Mouse (Mus musculus) myocyte (in vitro differentiated cells): ENCODE data around the gene F13a1. TPM values are rescaled to one million over a fixed set of nuclear protein-coding genes. Genes with fewer than 3 reads are reported as not detected.

Source experiments
- H3K27me3 ChIP-seq: one replicate; pipeline ENCODE4 v1.6.1; 2011; ENCODE audit not compliant: control insufficient read depth, insufficient read depth, insufficient read length
- H3K36me3 ChIP-seq: one replicate; pipeline ENCODE4 v1.6.1; 2011; ENCODE audit not compliant: control insufficient read depth, insufficient read depth
- H3K4me2 ChIP-seq: one replicate; pipeline ENCODE4 v1.6.1; 2011; ENCODE audit warnings: low read depth, control low read depth
- H3K4me3 ChIP-seq: one replicate; pipeline ENCODE4 v1.5.1; 2011; ENCODE audit warnings: mild to moderate bottlenecking, control low read depth, moderate library complexity
- H3K79me2 ChIP-seq: one replicate; pipeline ENCODE4 v1.6.1; 2011; ENCODE audit not compliant: control insufficient read depth, insufficient read depth
- H3ac ChIP-seq: one replicate; pipeline ENCODE4 v1.6.1; 2011; ENCODE audit not compliant: control insufficient read depth, insufficient read length
- CEBPB ChIP-seq: IDR thresholded peaks from 2 replicates; pipeline ENCODE4 v1.6.1; 2011; ENCODE audit warnings: mild to moderate bottlenecking, moderate library complexity; ENCODE audit not compliant: poor library complexity, insufficient read depth, severe bottlenecking
- E2F4 ChIP-seq: IDR thresholded peaks from one replicate; pipeline ENCODE4 v1.6.1; 2011; ENCODE audit warnings: mild to moderate bottlenecking, control low read depth, moderate library complexity; ENCODE audit not compliant: insufficient read depth
- MAX ChIP-seq: IDR thresholded peaks from one replicate; pipeline ENCODE4 v1.6.1; 2011; ENCODE audit warnings: low read depth, mild to moderate bottlenecking, control low read depth
- MYOD1 ChIP-seq, 3 experiments: IDR thresholded peaks; one replicate each; pipeline ENCODE4 v1.6.1; 2011; ENCODE audit warnings: control low read depth in 2 of 3, low read depth in 2 of 3, mild to moderate bottlenecking in 2 of 3, moderate library complexity in 1 of 3; ENCODE audit not compliant: insufficient read length in 2 of 3, control insufficient read depth in 1 of 3
- MYOG ChIP-seq, 3 experiments: IDR thresholded peaks; one replicate each; pipeline ENCODE4 v1.6.1; 2011; ENCODE audit warnings: control low read depth in 2 of 3, low read depth in 2 of 3, mild to moderate bottlenecking in 2 of 3; ENCODE audit not compliant: insufficient read length in 2 of 3, control insufficient read depth in 1 of 3, insufficient read depth in 1 of 3
- POLR2A ChIP-seq: IDR thresholded peaks from one replicate; pipeline ENCODE4 v1.6.1; 2011; ENCODE audit warnings: low read depth, mild to moderate bottlenecking, control low read depth, moderate library complexity; ENCODE audit not compliant: insufficient read length
- POLR2AphosphoS2 ChIP-seq: IDR thresholded peaks from one replicate; pipeline ENCODE4 v1.6.1; 2011; ENCODE audit warnings: low read depth, control low read depth; ENCODE audit not compliant: insufficient read length
- REST ChIP-seq: IDR thresholded peaks from one replicate; pipeline ENCODE4 v1.6.1; 2011; ENCODE audit warnings: mild to moderate bottlenecking, control low read depth, moderate library complexity; ENCODE audit not compliant: insufficient read depth, insufficient read length
- SRF ChIP-seq: IDR thresholded peaks from one replicate; pipeline ENCODE4 v1.6.1; 2011; ENCODE audit warnings: low read depth; ENCODE audit not compliant: control insufficient read depth, insufficient read length
- TCF12 ChIP-seq: IDR thresholded peaks from one replicate; pipeline ENCODE4 v1.6.1; 2011; ENCODE audit warnings: mild to moderate bottlenecking, control low read depth; ENCODE audit not compliant: poor library complexity, insufficient read depth, severe bottlenecking
- TCF3 ChIP-seq: IDR thresholded peaks from one replicate; pipeline ENCODE4 v1.6.1; 2011; ENCODE audit warnings: low read depth, control low read depth; ENCODE audit not compliant: insufficient read length
- USF1 ChIP-seq: IDR thresholded peaks from one replicate; pipeline ENCODE4 v1.6.1; 2011; ENCODE audit warnings: low read depth, mild to moderate bottlenecking, control low read depth, moderate library complexity
- polyA plus RNA-seq: library from polyadenylated mRNA; unstranded; fragments of >200 nt; fragmentation: generic; extraction: Trizol; gene quantifications from one replicate; pipeline ENCODE4 v1.2.1, GENCODE M21; 2012; ENCODE audit warnings: missing spikeins

F13a1 gene
- polyA plus RNA-seq = 0.22 TPM

DNA sequence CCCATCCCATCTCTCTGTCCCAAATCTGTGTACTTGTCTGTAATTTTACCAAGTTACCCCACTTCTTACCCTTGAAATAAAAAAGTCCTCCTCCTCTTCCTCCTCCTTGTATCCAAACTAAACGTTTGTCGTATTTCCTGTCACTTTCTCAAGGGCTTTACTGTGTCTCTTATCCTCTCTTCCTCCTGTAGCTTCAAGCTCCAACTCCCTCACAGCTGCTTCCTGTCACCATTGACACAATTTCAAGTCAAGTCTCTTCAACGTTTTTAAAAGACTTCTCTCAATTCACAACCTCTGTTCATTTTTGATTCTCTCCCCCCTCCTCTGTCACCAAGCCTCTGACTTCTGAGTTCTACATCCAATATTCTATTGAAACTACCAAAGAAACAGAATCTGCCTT, at the start of gene F13a1:
Gene F13a1, minus strand, starts transcription at position 119 of the 400 bp plus-strand sequence.
- Histone ChIP-seq H3K4me2 (no peak within 1 kb of the TSS), H3K4me3 (no peak within 1 kb of the TSS), H3K27me3 (no peaks in the 10 kb centered on the region), H3ac (no peak within 1 kb of the TSS), H3K79me2 (no peaks in the 10 kb centered on the region), H3K36me3 (no peaks in the 10 kb centered on the region)
- TF ChIP-seq REST (no peak), TCF3 (no peak), E2F4 (no peak), CEBPB (no peak), POLR2AphosphoS2 (no peak), USF1 (no peak), SRF (no peak), MYOD1 (IDR thresholded peaks at IDR 0.05; ENCODE audit: control insufficient read depth in 1 of 3, insufficient read length in 2 of 3, low read depth in 2 of 3) (no peak), MAX (no peak), POLR2A (no peak), TCF12 (no peak)

DNA sequence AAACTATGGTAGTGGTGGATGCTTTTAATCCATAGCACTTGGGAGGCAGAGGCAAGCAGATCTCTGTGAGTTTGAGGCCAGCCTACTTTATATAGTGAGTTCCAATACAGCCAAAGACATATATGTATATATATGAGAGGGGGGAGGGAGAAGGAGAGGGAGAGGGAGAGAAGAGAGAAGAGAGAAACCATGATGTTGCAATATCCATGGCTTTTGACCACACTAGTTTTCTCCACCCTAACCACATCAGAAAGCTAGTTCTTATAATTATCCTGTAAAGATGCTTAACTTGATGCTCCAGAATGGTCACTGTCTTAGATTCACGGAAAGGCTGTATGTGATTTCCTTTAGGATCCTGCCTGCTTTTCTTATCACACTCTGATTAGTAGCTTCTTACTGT, 41.6 kb upstream of the F13a1 start:
- no peaks in the 10 kb centered on the region for H3K36me3 ChIP-seq
- H3ac ChIP-seq = no peak overlapping the region
- no peaks in the 10 kb centered on the region for H3K27me3 ChIP-seq
- TF ChIP-seq MAX (no peak), TCF3 (no peak), POLR2A (no peak), REST (no peak), MYOD1 (IDR thresholded peaks at IDR 0.05; ENCODE audit: control insufficient read depth in 1 of 3, insufficient read length in 2 of 3, low read depth in 2 of 3) (no peak), E2F4 (no peak), CEBPB (no peak), SRF (no peak), MYOG (IDR thresholded peaks at IDR 0.05; ENCODE audit: control insufficient read depth in 1 of 3, insufficient read depth in 1 of 3, insufficient read length in 2 of 3, low read depth in 2 of 3) (no peak), TCF12 (no peak), USF1 (no peak), POLR2AphosphoS2 (no peak)
- H3K4me3 ChIP-seq = no peak overlapping the region
- no peaks in the 10 kb centered on the region for H3K79me2 ChIP-seq
- H3K4me2 ChIP-seq = no peak overlapping the region

DNA sequence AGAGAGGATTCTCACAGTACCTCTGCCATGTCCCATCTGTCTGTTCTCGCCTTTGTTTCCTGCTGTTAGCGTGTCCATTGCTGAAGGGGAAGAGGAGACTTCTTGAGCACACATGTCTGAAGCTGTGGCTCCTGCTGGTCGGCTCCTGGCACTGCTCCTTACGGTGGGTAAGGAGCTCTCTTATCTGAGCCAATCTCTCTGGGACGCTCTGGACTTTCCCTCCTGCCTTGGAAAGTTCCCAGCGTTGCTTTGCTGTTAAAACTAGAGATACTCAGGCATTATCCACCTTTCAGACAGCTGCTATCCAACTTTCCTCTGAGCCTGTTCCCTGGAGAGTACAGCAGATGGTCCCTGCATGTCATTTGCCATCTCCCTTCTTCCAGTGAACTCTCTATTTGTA, 39.1 kb upstream of the F13a1 start:
- Histone ChIP-seq H3K27me3 (no peaks in the 10 kb centered on the region), H3K79me2 (no peaks in the 10 kb centered on the region), H3ac (no peak overlapping the region), H3K36me3 (no peaks in the 10 kb centered on the region), H3K4me2 (no peak overlapping the region), H3K4me3 (no peak overlapping the region)
- no peak for TF ChIP-seq E2F4
- TF ChIP-seq POLR2A = no peak
- TF ChIP-seq REST = no peak
- TF ChIP-seq MAX = no peak
- TF ChIP-seq MYOD1 (IDR thresholded peaks at IDR 0.05; ENCODE audit: control insufficient read depth in 1 of 3, insufficient read length in 2 of 3, low read depth in 2 of 3) = no peak
- no peak for TF ChIP-seq TCF12

DNA sequence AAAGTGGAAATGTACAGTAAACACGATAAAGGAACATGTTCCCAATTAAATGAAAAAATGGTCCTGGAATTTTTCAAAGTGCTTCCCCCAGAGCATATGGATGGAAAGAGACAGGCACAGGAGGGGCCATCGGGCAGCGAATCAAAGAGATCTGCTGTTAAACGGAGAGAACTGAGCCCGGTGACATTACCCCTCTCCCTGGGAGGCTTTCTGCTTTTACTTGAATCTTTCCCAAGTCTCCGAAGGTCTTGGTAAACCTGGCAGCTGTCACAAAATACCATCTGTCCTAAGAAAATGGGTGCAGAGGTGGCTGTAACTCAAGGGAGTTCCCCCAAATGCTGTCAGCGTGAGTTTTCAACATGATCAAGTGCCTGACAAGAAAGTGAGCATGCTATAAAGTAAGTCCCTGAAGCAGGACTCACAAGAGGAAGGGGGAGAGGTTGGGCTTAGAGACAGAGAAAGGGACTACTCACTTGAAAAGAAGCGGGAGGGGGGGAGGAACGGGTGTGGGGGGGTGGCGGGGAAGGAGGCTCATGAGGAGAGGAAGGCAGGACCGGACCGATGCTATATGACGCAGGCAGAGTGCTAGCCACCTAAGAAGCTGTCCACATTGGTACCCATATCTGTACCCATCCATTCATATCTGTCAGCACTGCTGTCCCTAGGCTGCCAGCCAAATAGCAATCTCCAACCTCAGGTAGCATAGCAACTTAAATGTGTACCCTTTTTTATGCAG, 31.6 kb upstream of the F13a1 start:
- Histone ChIP-seq H3K79me2 (no peaks in the 10 kb centered on the region), H3K36me3 (no peaks in the 10 kb centered on the region), H3K27me3 (no peaks in the 10 kb centered on the region), H3K4me3 (no peak overlapping the region), H3ac (no peak overlapping the region), H3K4me2 (no peak overlapping the region)
- TF ChIP-seq USF1 (no peak), MYOG (IDR thresholded peaks at IDR 0.05; ENCODE audit: control insufficient read depth in 1 of 3, insufficient read depth in 1 of 3, insufficient read length in 2 of 3, low read depth in 2 of 3) (no peak), TCF3 (no peak), SRF (no peak), POLR2A (no peak), MYOD1 (IDR thresholded peaks at IDR 0.05; ENCODE audit: control insufficient read depth in 1 of 3, insufficient read length in 2 of 3, low read depth in 2 of 3) (no peak), REST (no peak), CEBPB (no peak), POLR2AphosphoS2 (no peak), MAX (no peak), E2F4 (no peak), TCF12 (no peak)
